Mouse (Mus musculus): ENCODE results near the gene Slc22a13.

DNA sequence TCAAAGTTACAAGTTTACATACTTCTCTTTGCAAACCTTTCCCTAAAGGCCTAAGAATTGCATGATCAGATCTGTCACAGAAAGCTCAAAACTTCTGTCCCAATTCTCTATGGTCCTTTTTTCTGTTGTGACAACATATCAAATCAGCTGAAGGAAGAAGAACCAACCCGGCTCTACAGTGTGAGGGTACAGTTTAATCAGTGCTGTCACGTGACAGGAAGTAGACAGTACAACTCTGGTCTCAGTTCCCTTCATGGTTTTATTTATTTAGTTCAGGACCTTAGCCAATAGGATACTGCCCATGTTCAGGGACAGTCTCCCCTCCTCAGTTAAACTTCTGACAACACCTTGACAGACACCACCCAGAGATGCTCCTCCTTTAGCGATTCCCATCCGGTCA is 11.4 kb upstream of the Slc22a13 start:
- TF ChIP-seq CTCF (conservative IDR thresholded peaks at IDR 0.05; ENCODE audit: insufficient read depth, insufficient read length, low read depth, low read length): no peak
- no peak for TF ChIP-seq POLR2A (IDR thresholded peaks at IDR 0.05; ENCODE audit: low read depth, low read length)

Data from kidney, adult 2 months (tissue).